In the genomic region with DNA sequence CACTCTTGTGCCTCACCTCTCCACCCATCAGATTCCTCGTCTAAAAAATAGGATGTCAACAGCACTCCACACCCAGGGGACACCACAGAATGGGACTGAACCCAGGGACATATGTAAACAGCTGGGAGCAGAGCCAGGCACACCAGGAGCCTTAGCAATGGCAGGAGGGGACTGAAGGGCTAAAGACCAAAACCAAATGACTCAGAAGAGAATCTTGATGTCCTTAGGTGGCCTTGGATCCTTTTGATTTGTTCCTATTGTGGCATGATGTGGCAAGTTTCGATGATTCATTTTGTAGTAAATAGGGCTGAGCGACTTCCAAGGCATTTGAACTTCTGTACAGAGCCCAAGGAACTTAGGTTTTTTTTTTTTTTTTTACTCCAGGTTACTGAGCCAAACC, we compare ENCODE assay signal across 21 mouse cellular contexts.
DNase-seq lines count a peak whose midpoint lies in the region; ATAC-seq lines count a peak whose summit lies in the region.
"Had no signal": no experiment of that assay in that cellular context is flagged by ENCODE, and none has a peak within 500 bp of the region (broad histone marks: within the 10 kb centered on the region; RNA-seq: fewer than 3 reads in every experiment).

No protein-coding gene starts in this region.

- DNase-seq in cerebellum, postnatal 25 days = peak; percentile 49 to 60
- DNase-seq in cerebellum, adult 11-12 months = no peak
- DNase-seq in 416B (ENCODE audit: low read depth) = peak; percentile 74
- peak; percentile 69 for DNase-seq in Muller cell, postnatal 12 days (ENCODE audit: inconsistent ontology term)
- peak; percentile 70 to 71 for DNase-seq in adrenal gland, postnatal 36 days
- DNase-seq in lung, adult 18-20 months = no peak
- DNase-seq: forebrain, postnatal 0 days; heart, adult 18-20 months; heart, postnatal 36 days; kidney, adult 8-10 months; kidney, postnatal 14 days; liver; lung, postnatal 10 days; right cerebral cortex, adult 18-20 months had no signal

- H3K36me3 ChIP-seq in midbrain, embryonic 16.5 days (ENCODE audit: control insufficient read depth, insufficient read depth, low read length) = no peaks in the 10 kb centered on the region
- H3K36me3 ChIP-seq: embryonic facial prominence, embryonic 13.5 days; G1E; heart, embryonic 13.5 days; midbrain, embryonic 12.5 days; neural tube, embryonic 13.5 days had no signal

- H3K9ac ChIP-seq in midbrain, embryonic 16.5 days (ENCODE audit: low read depth, low read length) = no peak overlapping the region
- H3K9ac ChIP-seq: embryonic facial prominence, embryonic 13.5 days; forebrain, postnatal 0 days; heart, embryonic 13.5 days; midbrain, embryonic 12.5 days; neural tube, embryonic 13.5 days had no signal

- H3K27ac ChIP-seq in midbrain, embryonic 16.5 days (ENCODE audit: low read length) = no peak overlapping the region
- H3K27ac ChIP-seq: embryonic facial prominence, embryonic 13.5 days; heart, embryonic 13.5 days; layer of hippocampus, adult 2 months; midbrain, embryonic 12.5 days had no signal

- no peaks in the 10 kb centered on the region for H3K9me3 ChIP-seq in midbrain, embryonic 16.5 days (replicated peaks; ENCODE audit: control insufficient read depth, low read length, poor library complexity, severe bottlenecking)
- H3K9me3 ChIP-seq: embryonic facial prominence, embryonic 13.5 days; G1E; heart, embryonic 13.5 days; midbrain, embryonic 12.5 days; neural tube, embryonic 13.5 days had no signal

- peaks cover 9% of the 10 kb centered on the region for H3K4me1 ChIP-seq in midbrain, embryonic 16.5 days (ENCODE audit: control insufficient read depth, insufficient read depth, low read length)

- WGBS in midbrain, embryonic 16.5 days = 75% methylated on average over 3 of the region's 3 CpGs

- no peak for ATAC-seq in midbrain, embryonic 16.5 days
- ATAC-seq: forebrain, postnatal 0 days had no signal

- no peak overlapping the region for H3K4me2 ChIP-seq in midbrain, embryonic 16.5 days (ENCODE audit: low read length)
- H3K4me2 ChIP-seq: embryonic facial prominence, embryonic 13.5 days; heart, embryonic 13.5 days; midbrain, embryonic 12.5 days; neural tube, embryonic 13.5 days had no signal

- no peak overlapping the region for H3K4me3 ChIP-seq in midbrain, embryonic 16.5 days (ENCODE audit: low read depth, low read length)
- H3K4me3 ChIP-seq: embryonic facial prominence, embryonic 13.5 days; heart, embryonic 13.5 days; layer of hippocampus, adult 2 months; midbrain, embryonic 12.5 days; neural tube, embryonic 13.5 days had no signal

- no peaks in the 10 kb centered on the region for H3K27me3 ChIP-seq in midbrain, embryonic 16.5 days (ENCODE audit: control insufficient read depth, insufficient read depth, low read depth, low read length)
- H3K27me3 ChIP-seq: embryonic facial prominence, embryonic 13.5 days; midbrain, embryonic 12.5 days; neural tube, embryonic 13.5 days had no signal

Comparison
In these comparisons a context has a peak if more than half of its experiments do, and no peak if none do; other contexts are left out.
1. DNase-seq: peak in cerebellum, postnatal 25 days (2 of 2), 416B (single experiment), Muller cell, postnatal 12 days (single experiment) and adrenal gland, postnatal 36 days (2 of 2); none in cerebellum, adult 11-12 months (single experiment) and lung, adult 18-20 months (0 of 2).